Mouse (Mus musculus): ENCODE measurements around the gene Rmdn3. TPM values are rescaled to one million over a fixed set of nuclear protein-coding genes. Genes with fewer than 3 reads are reported as not detected.

Gene Rmdn3
- 124 and 184 TPM in 2 replicates for polyA plus RNA-seq (2012; ENCODE audit: insufficient read depth, insufficient read length, missing spikeins)

DNA sequence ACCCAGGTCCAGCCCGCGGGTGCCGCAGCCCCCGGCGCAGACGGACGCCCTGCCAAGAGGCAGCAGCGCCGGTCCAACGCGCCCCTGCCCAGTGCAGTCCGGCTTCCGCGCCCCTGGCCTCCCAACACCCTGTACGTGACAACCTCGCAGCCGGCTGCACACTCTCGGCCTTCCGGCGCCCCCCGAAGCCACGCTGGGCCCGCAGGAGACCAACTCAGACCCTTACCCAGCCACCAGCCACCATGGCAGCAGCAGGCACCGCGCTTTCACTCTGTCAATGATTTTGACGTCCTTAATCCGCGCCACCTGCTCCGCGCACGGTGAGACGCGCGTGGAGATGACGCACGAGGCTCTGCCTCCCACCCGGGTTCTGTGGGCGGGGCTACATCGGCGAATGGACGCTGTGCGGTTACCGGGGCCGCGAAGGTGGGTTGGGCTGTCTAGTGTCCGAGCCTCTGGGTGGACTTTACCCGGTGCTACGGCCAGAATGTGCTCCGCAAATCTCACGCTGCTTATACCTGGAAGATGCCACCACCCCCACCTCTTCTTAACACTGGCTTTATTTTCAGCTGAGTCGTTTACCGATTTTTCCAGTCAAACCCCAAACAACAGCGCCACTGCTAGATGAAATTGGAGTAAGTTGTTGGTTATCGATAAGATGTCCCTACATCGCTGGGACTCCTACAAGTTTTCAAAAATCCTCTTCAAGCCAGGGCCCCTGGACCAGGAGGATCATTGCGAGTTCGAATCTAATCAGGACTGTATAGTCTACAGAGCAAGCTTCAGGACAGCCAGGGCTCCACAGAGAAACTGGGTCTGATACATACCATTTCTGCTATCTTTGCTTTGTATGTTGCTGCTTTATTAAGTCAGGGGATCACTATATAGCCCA is at the start of gene Rmdn3:
TSS of gene Rmdn3 (minus strand) at position 354 of the 892 bp plus-strand sequence.
- Histone ChIP-seq H3K4me3 (ENCODE audit: insufficient read depth, low read depth, low read length) (peak within 1 kb of the TSS; percentile 83), H3K4me1 (ENCODE audit: control insufficient read depth, insufficient read depth, insufficient read length, low read length) (peaks cover 9% of the 10 kb centered on the region), H3K27ac (replicated peaks; ENCODE audit: low read depth, low read length) (peak within 1 kb of the TSS; percentile 90)

DNA sequence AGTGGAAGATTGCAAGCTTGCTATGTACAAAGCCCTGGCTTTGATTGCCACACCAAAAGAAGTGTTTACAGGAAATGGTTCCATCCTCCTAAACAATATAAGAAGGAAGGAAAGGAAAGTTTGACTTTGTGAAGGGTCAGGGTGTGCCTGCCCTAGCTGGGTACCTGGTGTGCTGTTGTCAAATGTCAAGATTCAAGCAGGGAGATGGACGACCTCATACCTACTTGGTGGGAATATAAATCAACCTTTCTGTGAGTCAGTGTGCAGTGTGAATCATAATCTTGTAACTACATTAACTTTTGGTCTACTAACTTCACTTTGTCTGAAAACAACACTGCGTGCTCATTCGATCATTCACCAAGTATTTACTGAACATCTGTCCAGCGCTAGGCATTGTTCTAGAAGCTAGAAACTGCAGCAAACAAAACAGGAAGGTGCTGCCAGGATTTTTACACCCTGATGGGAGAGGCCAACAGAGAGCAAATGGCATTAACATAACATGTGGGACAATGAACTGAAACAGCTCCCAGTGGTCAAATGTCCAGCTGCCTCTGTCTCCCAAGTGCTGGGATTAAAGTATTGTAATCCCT is 47.1 kb upstream of the Rmdn3 start:
- peaks cover 11% of the 10 kb centered on the region; the same call in 1 of the 2 replicates for H3K4me1 ChIP-seq (ENCODE audit: control insufficient read depth, insufficient read depth, insufficient read length, low read length)
- peak overlapping the region; percentile 81 for H3K27ac ChIP-seq (replicated peaks; ENCODE audit: low read depth, low read length)
- no peak overlapping the region for H3K4me3 ChIP-seq (ENCODE audit: insufficient read depth, low read depth, low read length)

DNA sequence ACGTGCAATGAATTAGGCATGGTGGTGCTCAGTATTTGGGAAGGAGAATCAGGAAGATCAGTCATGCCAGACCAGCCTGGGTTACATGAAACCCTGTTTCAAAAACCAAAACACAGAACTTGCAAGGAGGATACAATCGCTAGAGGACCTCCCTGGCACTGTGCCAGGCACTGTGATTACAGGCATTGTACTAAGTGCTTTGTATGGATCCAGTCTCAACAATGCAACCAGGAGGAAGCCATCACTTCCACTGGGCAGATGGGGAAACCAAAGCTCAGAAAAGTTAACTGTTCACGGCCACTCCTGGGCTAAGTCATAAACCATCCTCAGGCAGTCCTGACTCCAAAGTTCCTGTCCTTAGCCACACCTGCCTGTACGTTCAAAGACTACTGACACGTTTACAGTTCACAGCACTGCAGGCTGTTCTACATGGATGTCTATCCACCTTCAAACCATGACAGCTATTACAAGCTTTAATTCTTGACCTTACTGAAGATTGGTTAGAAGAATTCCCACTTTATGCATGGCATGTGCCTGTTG is 46.1 kb upstream of the Rmdn3 start:
- Histone ChIP-seq H3K4me3 (ENCODE audit: insufficient read depth, low read depth, low read length) (no peak overlapping the region), H3K4me1 (ENCODE audit: control insufficient read depth, insufficient read depth, insufficient read length, low read length) (peaks cover 18% of the 10 kb centered on the region; the same call in 1 of the 2 replicates), H3K27ac (replicated peaks; ENCODE audit: low read depth, low read length) (peak overlapping the region; percentile 81)

DNA sequence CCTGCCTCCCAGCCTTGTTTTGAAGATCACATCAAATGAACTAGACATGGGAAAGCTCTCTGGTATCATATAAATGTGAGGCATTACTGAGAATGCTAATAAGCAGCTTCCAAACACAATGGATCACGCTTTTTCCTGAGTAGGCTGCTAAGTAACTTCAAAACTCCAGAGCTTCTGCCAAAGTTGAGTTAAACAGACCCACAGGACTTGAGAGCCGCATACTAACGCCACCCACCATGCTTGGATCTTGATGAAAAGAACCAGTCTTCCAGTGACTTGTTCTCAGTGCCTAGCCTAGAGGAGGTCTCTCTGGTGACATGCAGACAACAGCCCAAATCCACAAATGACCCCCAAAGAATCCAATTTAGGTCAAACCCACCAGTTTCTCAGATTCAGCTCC is 42.1 kb upstream of the Rmdn3 start:
- peak overlapping the region; percentile 49 for H3K27ac ChIP-seq (replicated peaks; ENCODE audit: low read depth, low read length)
- H3K4me3 ChIP-seq (ENCODE audit: insufficient read depth, low read depth, low read length), result no peak overlapping the region
- peaks cover 20% of the 10 kb centered on the region; the same call in 1 of the 2 replicates for H3K4me1 ChIP-seq (ENCODE audit: control insufficient read depth, insufficient read depth, insufficient read length, low read length)

DNA sequence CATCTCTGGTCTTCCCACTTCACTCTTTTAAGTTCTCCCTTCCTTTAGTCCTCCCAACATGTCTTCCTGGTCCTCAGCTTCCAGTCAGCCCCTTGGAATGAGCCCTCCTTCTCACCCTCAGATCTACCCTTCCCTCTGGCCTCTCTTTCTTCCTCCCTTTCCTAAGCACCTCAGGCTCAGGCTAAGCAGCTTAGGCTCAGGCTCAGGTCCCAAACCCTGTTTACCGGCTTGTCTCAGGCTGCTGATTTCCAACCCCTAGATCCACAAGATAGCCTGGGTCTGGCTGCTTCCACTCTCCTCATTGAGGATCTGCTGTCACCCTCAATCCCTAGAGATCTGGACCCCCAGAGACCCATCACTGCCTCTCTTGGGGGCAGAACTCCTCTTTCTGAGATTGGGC is 41.2 kb upstream of the Rmdn3 start:
- peak overlapping the region; percentile 49 for H3K27ac ChIP-seq (replicated peaks; ENCODE audit: low read depth, low read length)
- H3K4me3 ChIP-seq (ENCODE audit: insufficient read depth, low read depth, low read length), result no peak overlapping the region
- H3K4me1 ChIP-seq (ENCODE audit: control insufficient read depth, insufficient read depth, insufficient read length, low read length), result peaks cover 15% of the 10 kb centered on the region; the same call in 1 of the 2 replicates

DNA sequence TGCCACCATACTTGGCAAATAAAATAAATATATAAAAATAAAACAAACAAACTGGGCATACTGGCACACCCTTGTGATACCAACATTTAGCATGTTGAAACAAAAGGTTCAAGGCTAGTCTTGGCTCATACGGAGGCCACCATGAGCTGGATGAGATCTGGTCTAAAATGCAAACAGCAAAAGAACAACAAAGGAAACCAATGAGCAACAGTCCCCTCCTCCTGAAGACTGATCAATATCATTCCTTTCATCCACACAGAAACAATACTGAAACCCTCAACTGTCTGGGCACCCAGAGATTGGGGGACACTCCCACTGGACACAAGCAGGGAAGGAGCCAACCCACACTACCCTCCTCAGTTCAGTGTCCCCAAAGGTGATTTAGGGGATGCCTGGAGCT is 40.7 kb upstream of the Rmdn3 start:
- Histone ChIP-seq H3K4me3 (ENCODE audit: insufficient read depth, low read depth, low read length) (no peak overlapping the region), H3K4me1 (ENCODE audit: control insufficient read depth, insufficient read depth, insufficient read length, low read length) (peaks cover 14% of the 10 kb centered on the region; the same call in 1 of the 2 replicates), H3K27ac (replicated peaks; ENCODE audit: low read depth, low read length) (peak overlapping the region; percentile 49; the same call in 1 of the 2 replicates)

DNA sequence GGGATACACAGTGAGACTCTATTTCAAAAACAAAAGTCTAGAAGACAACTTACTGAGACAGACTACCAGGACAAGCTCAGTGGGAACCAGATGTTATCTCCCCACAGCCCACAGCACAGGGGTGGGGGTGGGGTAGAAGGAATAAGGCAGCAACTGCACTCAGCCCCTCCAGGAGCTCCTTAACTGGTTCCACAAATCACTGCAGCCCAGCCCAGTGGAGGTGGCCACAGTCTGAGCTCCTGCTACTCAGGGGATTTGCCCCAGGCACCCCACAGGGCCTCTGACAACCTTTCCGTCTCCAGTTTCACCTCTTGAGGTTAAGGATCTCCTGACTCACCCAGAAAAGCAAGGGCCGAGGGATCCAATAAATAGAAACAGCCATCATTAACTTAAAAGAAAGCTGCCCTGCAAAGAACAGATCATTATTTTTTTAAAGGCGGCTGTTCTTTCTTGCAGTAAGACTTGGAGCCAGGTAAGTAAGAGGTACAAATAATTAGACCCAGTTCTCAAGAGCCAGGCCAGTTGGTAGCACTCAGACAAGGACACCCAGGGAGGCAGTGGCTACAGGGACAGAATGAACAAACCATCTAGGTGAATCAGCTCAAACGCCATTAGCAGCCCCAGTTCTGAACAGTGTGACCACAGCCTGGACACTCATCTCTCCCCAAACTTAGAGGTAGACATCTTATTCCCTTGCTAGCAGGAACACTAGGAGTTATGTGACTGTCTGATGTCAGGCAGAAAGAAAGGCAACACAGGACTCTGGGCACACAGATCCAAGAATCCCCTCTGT is 39.7 kb upstream of the Rmdn3 start:
- Histone ChIP-seq H3K27ac (replicated peaks; ENCODE audit: low read depth, low read length) (no peak overlapping the region), H3K4me3 (ENCODE audit: insufficient read depth, low read depth, low read length) (no peak overlapping the region), H3K4me1 (ENCODE audit: control insufficient read depth, insufficient read depth, insufficient read length, low read length) (peaks cover 14% of the 10 kb centered on the region; the same call in 1 of the 2 replicates)

DNA sequence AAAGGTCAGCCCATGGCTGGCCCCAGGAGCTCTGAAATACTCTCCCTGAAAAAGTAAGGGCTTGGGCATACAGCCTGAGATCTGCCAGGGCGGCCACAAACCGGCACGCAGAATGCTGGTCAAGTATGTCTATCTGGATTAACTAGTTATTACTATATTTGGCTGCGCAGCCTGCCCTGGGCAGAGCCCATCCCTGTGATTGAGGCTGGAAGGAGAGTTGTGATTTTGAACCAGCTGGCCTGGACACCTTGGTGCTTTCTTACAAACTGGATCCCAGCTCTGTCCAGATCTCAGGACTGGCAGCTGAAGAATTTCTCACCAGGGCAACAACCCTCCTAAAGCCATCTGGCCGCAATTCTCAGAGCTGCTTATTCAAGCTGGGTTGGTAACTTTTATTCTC is 37.3 kb upstream of the Rmdn3 start:
- no peak overlapping the region for H3K27ac ChIP-seq (replicated peaks; ENCODE audit: low read depth, low read length)
- H3K4me1 ChIP-seq (ENCODE audit: control insufficient read depth, insufficient read depth, insufficient read length, low read length), result peaks cover 12% of the 10 kb centered on the region; the same call in 1 of the 2 replicates
- H3K4me3 ChIP-seq (ENCODE audit: insufficient read depth, low read depth, low read length), result no peak overlapping the region

DNA sequence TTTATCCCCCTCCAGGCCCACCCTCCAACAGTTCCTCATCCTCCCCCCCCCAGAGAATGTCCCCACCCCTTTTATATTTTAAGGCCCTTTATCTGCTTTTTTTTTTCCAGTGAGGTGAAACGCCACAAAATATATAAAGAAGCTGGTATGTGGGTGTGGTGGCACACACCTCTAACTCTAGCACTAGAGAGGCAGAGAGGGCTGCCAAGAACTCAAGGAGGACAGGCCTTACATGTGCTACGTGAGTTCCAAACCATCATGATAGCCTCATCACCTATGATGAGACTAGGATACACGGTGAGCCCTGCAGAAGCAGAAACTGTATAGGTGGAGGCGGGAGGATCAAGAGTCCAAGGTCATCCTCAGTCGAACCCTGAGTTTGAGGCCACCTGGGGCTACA is 34.1 kb upstream of the Rmdn3 start:
- Histone ChIP-seq H3K27ac (replicated peaks; ENCODE audit: low read depth, low read length) (no peak overlapping the region), H3K4me1 (ENCODE audit: control insufficient read depth, insufficient read depth, insufficient read length, low read length) (no peaks in the 10 kb centered on the region), H3K4me3 (ENCODE audit: insufficient read depth, low read depth, low read length) (no peak overlapping the region)

DNA sequence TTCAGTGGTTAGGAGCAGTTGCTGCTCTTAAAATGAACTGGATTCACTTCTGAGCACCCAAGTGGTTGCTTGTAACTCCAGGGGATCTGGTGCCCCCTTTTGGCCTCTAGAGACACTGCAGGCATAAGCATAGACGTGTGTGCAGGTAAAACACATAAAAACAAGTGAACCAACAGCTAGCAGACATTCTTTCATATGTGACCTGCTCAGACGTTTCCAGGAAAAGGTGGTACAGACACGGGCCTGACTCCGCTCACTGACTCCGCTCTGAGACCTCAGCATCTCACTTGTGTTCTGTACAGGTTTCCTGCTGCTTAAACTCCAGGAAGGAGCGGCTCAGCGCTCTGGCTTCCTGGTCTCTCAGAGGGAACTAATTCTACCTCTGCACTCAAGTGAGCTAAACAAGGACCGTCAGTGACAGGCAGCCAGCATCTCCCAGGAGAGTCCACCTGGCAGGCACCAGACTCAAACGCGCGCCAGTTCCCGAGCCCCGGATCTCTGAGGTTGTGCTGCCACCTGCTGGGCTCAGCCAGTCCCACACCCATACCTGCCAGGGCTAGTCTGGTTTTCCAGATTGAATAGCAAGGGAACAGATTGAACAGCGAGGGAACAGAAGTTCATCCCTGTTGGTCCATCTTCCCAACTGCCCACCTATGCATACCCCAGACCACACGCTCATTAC is 32.3 kb upstream of the Rmdn3 start:
- peak overlapping the region; percentile 45 for H3K4me3 ChIP-seq (ENCODE audit: insufficient read depth, low read depth, low read length)
- no peaks in the 10 kb centered on the region for H3K4me1 ChIP-seq (ENCODE audit: control insufficient read depth, insufficient read depth, insufficient read length, low read length)
- no peak overlapping the region for H3K27ac ChIP-seq (replicated peaks; ENCODE audit: low read depth, low read length)

DNA sequence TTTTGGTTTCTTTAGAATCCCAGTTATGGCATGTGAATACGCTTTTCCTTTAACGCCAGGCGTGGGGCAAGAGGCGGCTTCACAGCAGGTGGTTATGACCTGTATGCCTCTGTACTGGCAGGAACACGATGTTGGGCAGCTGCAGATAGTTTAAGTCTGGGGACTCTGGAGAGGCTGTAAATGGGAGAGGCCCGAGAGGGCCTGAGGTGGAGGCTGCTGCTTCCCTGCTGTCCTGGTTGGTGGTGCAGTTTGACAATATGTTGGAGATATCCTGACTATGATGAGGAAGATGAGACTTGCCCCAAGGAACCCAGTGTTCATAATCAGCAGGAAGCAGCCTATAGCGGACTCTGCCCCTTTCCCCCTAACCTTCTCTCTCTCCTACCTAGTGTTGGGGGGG is 26.1 kb upstream of the Rmdn3 start:
- Histone ChIP-seq H3K4me3 (ENCODE audit: insufficient read depth, low read depth, low read length) (no peak overlapping the region), H3K27ac (replicated peaks; ENCODE audit: low read depth, low read length) (no peak overlapping the region), H3K4me1 (ENCODE audit: control insufficient read depth, insufficient read depth, insufficient read length, low read length) (no peaks in the 10 kb centered on the region)

DNA sequence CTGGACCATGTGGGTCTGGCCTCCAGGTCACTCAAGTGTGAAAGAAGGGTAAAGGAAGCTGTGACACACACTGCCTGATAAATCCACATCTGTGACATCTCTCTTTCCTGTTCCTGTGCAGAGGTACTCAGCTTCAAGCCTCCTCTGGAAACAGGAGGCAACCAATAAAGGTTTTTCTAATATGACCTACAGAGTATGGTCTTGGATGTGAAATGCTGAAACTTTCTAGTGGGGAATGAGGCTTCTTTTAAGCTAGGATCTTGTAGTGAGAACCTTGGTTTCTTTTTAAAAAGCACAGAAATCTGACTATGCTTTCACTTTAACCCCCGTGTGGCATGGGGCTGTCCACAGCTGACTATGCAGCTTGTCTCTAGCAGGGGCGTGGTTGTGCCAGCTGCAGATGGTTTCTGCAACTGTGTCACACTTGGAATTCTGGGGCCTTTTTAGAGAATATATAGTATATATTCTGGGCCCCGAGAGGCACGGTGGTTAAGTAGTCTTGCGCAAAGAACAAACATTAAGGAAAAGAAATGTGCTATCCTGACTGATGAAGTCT is 20.6 kb upstream of the Rmdn3 start:
- Histone ChIP-seq H3K27ac (replicated peaks; ENCODE audit: low read depth, low read length) (no peak overlapping the region), H3K4me1 (ENCODE audit: control insufficient read depth, insufficient read depth, insufficient read length, low read length) (peaks cover 5% of the 10 kb centered on the region), H3K4me3 (ENCODE audit: insufficient read depth, low read depth, low read length) (no peak overlapping the region)

DNA sequence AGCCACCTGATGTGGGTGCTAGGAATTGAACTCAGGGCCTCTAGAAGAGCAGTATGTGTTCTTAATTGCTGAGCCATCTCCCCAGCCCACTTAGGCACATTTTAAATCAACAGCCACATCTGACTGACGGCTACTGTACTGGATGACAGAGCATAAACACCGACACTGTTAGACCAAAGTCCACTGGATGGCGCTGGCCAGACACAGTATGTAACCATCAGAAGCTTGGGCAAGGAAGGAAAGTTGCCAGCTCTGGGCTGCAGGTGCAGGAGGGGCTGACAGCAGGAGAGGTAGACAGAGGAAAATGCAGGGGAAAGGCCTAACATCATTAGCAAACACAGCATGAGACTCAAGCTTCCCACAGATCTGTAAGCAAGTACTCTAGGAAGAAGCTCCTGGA is 19.9 kb upstream of the Rmdn3 start:
- no peak overlapping the region for H3K27ac ChIP-seq (replicated peaks; ENCODE audit: low read depth, low read length)
- H3K4me3 ChIP-seq (ENCODE audit: insufficient read depth, low read depth, low read length), result no peak overlapping the region
- H3K4me1 ChIP-seq (ENCODE audit: control insufficient read depth, insufficient read depth, insufficient read length, low read length), result peaks cover 5% of the 10 kb centered on the region

DNA sequence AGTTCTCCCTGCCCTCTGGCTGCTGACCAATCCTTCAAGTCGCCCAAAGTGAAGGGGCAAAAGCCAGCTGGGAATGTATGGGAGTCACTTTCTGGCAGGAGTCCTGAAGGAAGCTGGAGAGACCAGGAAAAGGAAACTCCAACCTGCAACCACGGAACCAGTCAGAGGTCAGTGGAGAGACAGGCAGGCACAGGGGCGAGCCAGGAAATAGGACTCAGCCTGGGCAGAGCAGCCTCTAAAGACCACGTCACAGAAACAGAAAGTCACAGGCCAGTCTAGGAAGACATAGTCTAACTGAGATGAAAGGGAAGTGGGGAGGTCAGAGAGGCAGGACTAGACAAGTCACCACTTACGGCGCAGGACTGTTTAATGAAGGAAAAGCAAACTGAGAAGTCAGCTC is 18.8 kb upstream of the Rmdn3 start:
- Histone ChIP-seq H3K27ac (replicated peaks; ENCODE audit: low read depth, low read length) (peak overlapping the region; percentile 60; the same call in 1 of the 2 replicates), H3K4me1 (ENCODE audit: control insufficient read depth, insufficient read depth, insufficient read length, low read length) (peaks cover 5% of the 10 kb centered on the region), H3K4me3 (ENCODE audit: insufficient read depth, low read depth, low read length) (no peak overlapping the region)
